Mouse (Mus musculus): ENCODE measurements around the gene Otoa. TPM values are rescaled to one million over a fixed set of nuclear protein-coding genes. Genes with fewer than 3 reads are reported as not detected.

Otoa gene
- polyA plus RNA-seq, 1 experiment from 2014 or later, result 0.09 TPM

DNA sequence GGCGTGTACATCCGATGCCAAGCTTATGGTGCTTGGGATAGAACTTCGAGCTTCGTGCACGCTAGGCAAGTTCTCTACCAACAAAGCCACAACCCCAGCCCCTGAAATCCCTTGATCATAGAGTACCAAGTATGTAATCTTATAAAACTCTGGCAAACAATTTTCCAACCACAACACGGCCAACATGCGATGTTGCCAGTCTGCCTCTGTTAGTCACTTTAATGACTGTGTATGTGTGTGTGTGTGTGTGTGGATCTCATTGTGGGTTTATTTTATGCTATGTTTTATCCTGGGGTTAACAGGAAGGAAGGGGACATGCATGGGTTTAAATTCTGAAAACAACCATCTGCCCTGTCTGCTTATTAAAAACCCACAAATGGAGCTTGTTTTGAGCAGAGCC is 9.3 kb downstream of the Otoa start:
- no peak overlapping the region for H3K4me3 ChIP-seq (ENCODE audit: low read depth, low read length)
- WGBS, result 94% methylated on average over 7 of the region's 7 CpGs
- no peak overlapping the region for H3K27ac ChIP-seq (ENCODE audit: low read depth, low read length)
- H3K9ac ChIP-seq (replicated peaks; ENCODE audit: low read depth, low read length), result no peak overlapping the region
- no peaks in the 10 kb centered on the region for H3K27me3 ChIP-seq (ENCODE audit: control insufficient read depth, insufficient read depth, low read length)
- ATAC-seq (ENCODE audit: low read depth), result no peak
- H3K4me1 ChIP-seq (ENCODE audit: control insufficient read depth, insufficient read depth, low read length), result no peaks in the 10 kb centered on the region
- no peaks in the 10 kb centered on the region for H3K36me3 ChIP-seq (ENCODE audit: control insufficient read depth, insufficient read depth, low read length)
- H3K4me2 ChIP-seq (ENCODE audit: low read depth, low read length), result no peak overlapping the region
- H3K9me3 ChIP-seq (ENCODE audit: control insufficient read depth, low read length), result no peaks in the 10 kb centered on the region

- Histone ChIP-seq H3K9ac (replicated peaks; ENCODE audit: low read depth, low read length) (no peak overlapping the region), H3K4me1 (ENCODE audit: control insufficient read depth, insufficient read depth, low read length) (no peaks in the 10 kb centered on the region), H3K4me2 (ENCODE audit: low read depth, low read length) (no peak overlapping the region), H3K36me3 (ENCODE audit: control insufficient read depth, insufficient read depth, low read length) (no peaks in the 10 kb centered on the region), H3K27ac (ENCODE audit: low read depth, low read length) (no peak overlapping the region), H3K9me3 (ENCODE audit: control insufficient read depth, low read length) (no peaks in the 10 kb centered on the region), H3K27me3 (ENCODE audit: control insufficient read depth, insufficient read depth, low read length) (no peaks in the 10 kb centered on the region), H3K4me3 (ENCODE audit: low read depth, low read length) (no peak overlapping the region)
- no peak for ATAC-seq (ENCODE audit: low read depth)
- WGBS, result 29% methylated on average over 4 of the region's 4 CpGs
Measured at GRCm38 (mm10) chr7:121093026-121093425, 11.6 kb downstream of the Otoa start.

DNA sequence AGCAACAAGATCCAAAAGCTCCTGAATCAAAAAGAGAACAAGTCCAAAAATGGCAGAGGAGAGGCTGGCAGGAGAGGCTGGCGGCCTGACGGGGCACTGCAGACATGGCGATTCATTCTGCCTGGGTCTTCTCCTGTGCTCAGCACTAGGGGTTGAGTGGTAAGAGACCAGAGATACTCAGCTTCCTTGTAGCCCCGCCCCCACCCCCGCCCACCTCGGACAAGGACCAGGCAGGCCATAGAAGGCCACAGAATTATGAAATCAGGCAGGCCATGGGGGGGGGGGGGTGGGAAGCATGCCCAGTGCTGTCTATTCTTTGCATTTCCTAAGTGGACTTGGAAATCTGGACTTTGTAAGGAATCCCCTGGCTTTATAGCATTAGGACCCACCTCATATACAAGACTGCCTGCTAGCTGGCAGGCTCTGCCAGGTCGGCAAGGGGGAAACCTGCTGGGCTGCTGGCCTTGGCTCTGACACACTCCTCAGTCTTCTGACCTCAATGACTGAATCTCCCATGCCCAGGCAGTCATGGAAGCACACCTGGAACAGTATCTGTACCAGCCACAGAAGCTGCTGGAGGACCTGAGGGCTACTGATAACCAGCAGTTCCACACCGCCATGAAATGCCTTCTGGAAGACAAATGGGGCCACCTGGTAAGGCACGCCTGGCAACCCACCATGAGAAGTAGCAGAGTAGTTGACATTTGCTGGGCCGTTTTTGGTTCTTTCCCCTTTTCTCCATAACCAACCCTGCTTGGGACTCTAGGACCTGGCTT is 17.4 kb downstream of the Otoa start:
- Histone ChIP-seq H3K27me3 (ENCODE audit: control insufficient read depth, insufficient read depth, low read length) (no peaks in the 10 kb centered on the region), H3K27ac (ENCODE audit: low read depth, low read length) (no peak overlapping the region), H3K9ac (replicated peaks; ENCODE audit: low read depth, low read length) (no peak overlapping the region), H3K4me1 (ENCODE audit: control insufficient read depth, insufficient read depth, low read length) (no peaks in the 10 kb centered on the region), H3K4me3 (ENCODE audit: low read depth, low read length) (no peak overlapping the region), H3K9me3 (ENCODE audit: control insufficient read depth, low read length) (no peaks in the 10 kb centered on the region), H3K36me3 (ENCODE audit: control insufficient read depth, insufficient read depth, low read length) (no peaks in the 10 kb centered on the region), H3K4me2 (ENCODE audit: low read depth, low read length) (no peak overlapping the region)
- WGBS, result 71% methylated on average over 10 of the region's 10 CpGs
- ATAC-seq (ENCODE audit: low read depth), result no peak

GRCm38 (mm10) chr7:121107851-121108250 is 26.4 kb downstream of the Otoa start:
- H3K4me2 ChIP-seq (ENCODE audit: low read depth, low read length), result no peak overlapping the region
- ATAC-seq (ENCODE audit: low read depth), result no peak
- no peaks in the 10 kb centered on the region for H3K36me3 ChIP-seq (ENCODE audit: control insufficient read depth, insufficient read depth, low read length)
- no peaks in the 10 kb centered on the region for H3K27me3 ChIP-seq (ENCODE audit: control insufficient read depth, insufficient read depth, low read length)
- H3K9ac ChIP-seq (replicated peaks; ENCODE audit: low read depth, low read length), result no peak overlapping the region
- H3K9me3 ChIP-seq (ENCODE audit: control insufficient read depth, low read length), result no peaks in the 10 kb centered on the region
- 65% methylated on average over 3 of the region's 3 CpGs for WGBS
- no peak overlapping the region for H3K27ac ChIP-seq (ENCODE audit: low read depth, low read length)
- no peak overlapping the region for H3K4me3 ChIP-seq (ENCODE audit: low read depth, low read length)
- H3K4me1 ChIP-seq (ENCODE audit: control insufficient read depth, insufficient read depth, low read length), result no peaks in the 10 kb centered on the region

GRCm38 (mm10) chr7:121111321-121111720 is 29.9 kb downstream of the Otoa start:
- ATAC-seq (ENCODE audit: low read depth), result no peak
- 51% methylated on average over 3 of the region's 3 CpGs for WGBS
- Histone ChIP-seq H3K27ac (ENCODE audit: low read depth, low read length) (no peak overlapping the region), H3K27me3 (ENCODE audit: control insufficient read depth, insufficient read depth, low read length) (no peaks in the 10 kb centered on the region), H3K4me2 (ENCODE audit: low read depth, low read length) (no peak overlapping the region), H3K9ac (replicated peaks; ENCODE audit: low read depth, low read length) (no peak overlapping the region), H3K4me3 (ENCODE audit: low read depth, low read length) (no peak overlapping the region), H3K36me3 (ENCODE audit: control insufficient read depth, insufficient read depth, low read length) (no peaks in the 10 kb centered on the region), H3K9me3 (ENCODE audit: control insufficient read depth, low read length) (no peaks in the 10 kb centered on the region), H3K4me1 (ENCODE audit: control insufficient read depth, insufficient read depth, low read length) (no peaks in the 10 kb centered on the region)

DNA sequence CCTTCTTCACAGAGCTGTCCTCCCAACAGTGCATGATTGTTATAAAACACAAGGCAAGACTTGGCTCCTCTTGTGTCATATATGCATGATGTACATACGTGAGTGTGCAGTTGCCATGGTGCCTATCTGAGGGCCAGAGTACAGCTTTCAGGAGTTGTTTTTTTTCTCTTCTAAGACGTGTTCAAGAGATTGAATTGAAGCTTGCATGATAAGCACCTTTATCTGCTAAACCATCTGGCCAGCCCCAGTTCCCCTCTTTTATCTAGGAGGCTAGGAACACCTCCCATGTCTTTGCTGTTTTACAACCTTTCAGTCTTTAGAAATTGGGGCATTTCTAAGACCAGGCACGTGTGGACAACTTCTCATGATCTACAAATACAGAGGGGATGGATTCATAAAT is 30.3 kb downstream of the Otoa start:
- no peak overlapping the region for H3K9ac ChIP-seq (replicated peaks; ENCODE audit: low read depth, low read length)
- no peaks in the 10 kb centered on the region for H3K36me3 ChIP-seq (ENCODE audit: control insufficient read depth, insufficient read depth, low read length)
- ATAC-seq (ENCODE audit: low read depth), result no peak
- no peak overlapping the region for H3K4me2 ChIP-seq (ENCODE audit: low read depth, low read length)
- H3K27me3 ChIP-seq (ENCODE audit: control insufficient read depth, insufficient read depth, low read length), result no peaks in the 10 kb centered on the region
- no peaks in the 10 kb centered on the region for H3K4me1 ChIP-seq (ENCODE audit: control insufficient read depth, insufficient read depth, low read length)
- 71% methylated on average over 3 of the region's 3 CpGs for WGBS
- H3K4me3 ChIP-seq (ENCODE audit: low read depth, low read length), result no peak overlapping the region
- H3K27ac ChIP-seq (ENCODE audit: low read depth, low read length), result no peak overlapping the region
- no peaks in the 10 kb centered on the region for H3K9me3 ChIP-seq (ENCODE audit: control insufficient read depth, low read length)

DNA sequence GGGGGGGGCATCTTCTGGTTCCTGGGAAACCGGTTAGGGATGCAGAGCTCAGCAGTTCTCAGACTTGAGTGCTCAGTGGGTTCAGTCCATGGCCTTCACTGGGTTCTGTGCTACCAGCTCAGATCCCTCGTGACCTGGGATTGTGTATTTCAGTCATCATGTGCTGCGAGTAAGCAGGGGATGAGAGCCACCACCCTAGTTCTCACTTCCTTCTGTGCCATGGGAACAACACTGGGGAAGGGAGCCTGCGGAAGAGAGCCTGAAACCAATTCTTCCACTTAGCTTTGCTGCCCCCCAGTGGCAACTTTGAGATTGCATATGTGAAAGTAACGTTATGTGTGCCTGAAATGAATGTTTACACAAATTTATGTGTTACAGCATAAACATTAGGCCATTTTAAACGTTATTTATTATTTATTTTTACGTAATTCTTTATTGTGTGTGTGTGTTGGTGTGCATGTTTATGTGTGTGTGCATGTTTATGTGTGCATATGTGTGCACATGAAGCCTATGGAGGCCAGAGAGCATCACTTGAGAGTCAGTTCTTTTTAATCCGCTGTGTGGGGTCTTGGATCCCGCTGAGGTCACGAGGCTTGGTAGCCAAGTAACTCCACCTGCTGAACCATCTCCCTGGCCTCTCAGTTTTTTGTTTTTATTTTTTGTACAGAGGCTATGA is 38.8 kb downstream of the Otoa start:
- 13% methylated on average over 10 of the region's 10 CpGs for WGBS
- no peaks in the 10 kb centered on the region for H3K27me3 ChIP-seq (ENCODE audit: control insufficient read depth, insufficient read depth, low read length)
- H3K36me3 ChIP-seq (ENCODE audit: control insufficient read depth, insufficient read depth, low read length), result no peaks in the 10 kb centered on the region
- H3K4me3 ChIP-seq (ENCODE audit: low read depth, low read length), result no peak overlapping the region
- H3K27ac ChIP-seq (ENCODE audit: low read depth, low read length), result no peak overlapping the region
- peak; percentile 81; the same call in 1 of the 2 replicates for ATAC-seq (ENCODE audit: low read depth)
- no peak overlapping the region for H3K4me2 ChIP-seq (ENCODE audit: low read depth, low read length)
- no peaks in the 10 kb centered on the region for H3K9me3 ChIP-seq (ENCODE audit: control insufficient read depth, low read length)
- H3K4me1 ChIP-seq (ENCODE audit: control insufficient read depth, insufficient read depth, low read length), result no peaks in the 10 kb centered on the region
- H3K9ac ChIP-seq (replicated peaks; ENCODE audit: low read depth, low read length), result no peak overlapping the region

- WGBS, result 97% methylated on average over 2 of the region's 2 CpGs
Measured at GRCm38 (mm10) chr7:121130837-121131236, 49.4 kb downstream of the Otoa start.

GRCm38 (mm10) chr7:121141274-121141673 is 59.8 kb downstream of the Otoa start:
- no peak for ATAC-seq (ENCODE audit: low read depth)
- H3K9me3 ChIP-seq (ENCODE audit: control insufficient read depth, low read length), result no peaks in the 10 kb centered on the region
- no peak overlapping the region for H3K4me2 ChIP-seq (ENCODE audit: low read depth, low read length)
- H3K4me1 ChIP-seq (ENCODE audit: control insufficient read depth, insufficient read depth, low read length), result no peaks in the 10 kb centered on the region
- no peak overlapping the region for H3K27ac ChIP-seq (ENCODE audit: low read depth, low read length)
- no peaks in the 10 kb centered on the region for H3K27me3 ChIP-seq (ENCODE audit: control insufficient read depth, insufficient read depth, low read length)
- no peaks in the 10 kb centered on the region for H3K36me3 ChIP-seq (ENCODE audit: control insufficient read depth, insufficient read depth, low read length)
- no peak overlapping the region for H3K4me3 ChIP-seq (ENCODE audit: low read depth, low read length)
- 77% methylated on average over 5 of the region's 5 CpGs for whole genome bisulfite sequencing
- no peak overlapping the region for H3K9ac ChIP-seq (replicated peaks; ENCODE audit: low read depth, low read length)

More at GRCm38 (mm10) chr7:121130837-121131236, 49.4 kb downstream of the Otoa start:
- no peak overlapping the region for H3K4me2 ChIP-seq (ENCODE audit: low read depth, low read length)
- no peaks in the 10 kb centered on the region for H3K27me3 ChIP-seq (ENCODE audit: control insufficient read depth, insufficient read depth, low read length)
- no peak overlapping the region for H3K4me3 ChIP-seq (ENCODE audit: low read depth, low read length)
- no peaks in the 10 kb centered on the region for H3K4me1 ChIP-seq (ENCODE audit: control insufficient read depth, insufficient read depth, low read length)
- no peak overlapping the region for H3K27ac ChIP-seq (ENCODE audit: low read depth, low read length)
- H3K9ac ChIP-seq (replicated peaks; ENCODE audit: low read depth, low read length), result no peak overlapping the region
- H3K9me3 ChIP-seq (ENCODE audit: control insufficient read depth, low read length), result no peaks in the 10 kb centered on the region
- no peaks in the 10 kb centered on the region for H3K36me3 ChIP-seq (ENCODE audit: control insufficient read depth, insufficient read depth, low read length)
- ATAC-seq (ENCODE audit: low read depth), result no peak

All from neural tube, embryonic 14.5 days (tissue).